Mouse (Mus musculus) heart, adult 2 months (tissue): ENCODE measurements around the gene Clec3a.

Experiments used
- CTCF ChIP-seq: fragments of 200-600 bp; IDR thresholded peaks from 2 replicates; pipeline ENCODE4 v1.8.1; 2022; ENCODE audit warnings: antibody characterized with exemption, mild to moderate bottlenecking, moderate library complexity
- EP300 ChIP-seq: fragments of 200-500 bp; IDR thresholded peaks from 2 replicates; pipeline ENCODE4 v1.6.1; 2011; ENCODE audit warnings: low read depth, low read length, control low read depth; ENCODE audit not compliant: insufficient read depth
- POLR2A ChIP-seq: fragments of 200-500 bp; IDR thresholded peaks from 2 replicates; pipeline ENCODE4 v1.6.1; 2011; ENCODE audit warnings: mild to moderate bottlenecking, low read depth, low read length, control low read depth; ENCODE audit not compliant: insufficient read depth

DNA sequence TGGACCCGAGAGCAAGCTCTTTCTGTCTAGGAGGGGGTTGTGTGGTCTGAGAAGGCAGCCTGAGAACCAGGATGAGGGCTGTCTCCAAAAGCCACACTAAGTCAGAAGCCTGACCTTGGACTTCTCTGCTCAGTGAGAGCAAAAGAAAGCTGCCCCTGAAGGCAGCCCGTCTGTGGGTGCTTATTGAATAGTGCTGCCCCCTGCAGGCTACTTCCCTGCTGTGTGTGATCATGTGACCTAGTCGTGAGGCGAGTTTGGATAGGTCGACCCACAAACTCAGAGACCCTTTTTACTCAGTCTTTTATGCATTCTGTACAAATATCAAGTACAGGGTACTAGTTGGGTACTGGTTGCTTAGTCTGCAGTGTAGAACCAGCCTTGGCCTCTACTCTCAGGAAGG lies 42.7 kb downstream of the Clec3a start:
- peak; percentile 52 for TF ChIP-seq CTCF
- TF ChIP-seq EP300 = no peak
- no peak for TF ChIP-seq POLR2A
